Mouse (Mus musculus) embryonic facial prominence, embryonic 14.5 days (tissue): ENCODE results near the gene Raly. TPM values are rescaled to one million over a fixed set of nuclear protein-coding genes. Genes with fewer than 3 reads are reported as not detected.

ENCODE experiments used
- ATAC-seq: fragments of 200-750 bp; cut with Nextera tagmentation; 2 replicates; pipeline ENCODE4 v1.8.0; 2017; ENCODE audit warnings: low read depth, moderate number of reproducible peaks, moderate TSS enrichment
- DNase-seq: peaks from one replicate; pipeline ENCODE4 v3.0.0-alpha.2; 2015; ENCODE audit warnings: low spot score
- H3K27ac ChIP-seq: fragments of 300-500 bp; sonication (generic); replicated peaks from 2 replicates; pipeline ENCODE4 v1.5.1; 2014; ENCODE audit warnings: low read depth, mild to moderate bottlenecking, low read length, moderate library complexity
- H3K27me3 ChIP-seq: fragments of 300-500 bp; sonication (generic); replicated peaks from 2 replicates; pipeline ENCODE4 v1.6.1; 2014; ENCODE audit warnings: low read length; ENCODE audit not compliant: control insufficient read depth, insufficient read depth
- H3K36me3 ChIP-seq: fragments of 300-500 bp; sonication (generic); 2 replicates; pipeline ENCODE4 v1.6.1; 2014; ENCODE audit warnings: low read length, mixed read lengths; ENCODE audit not compliant: control insufficient read depth, insufficient read depth
- H3K4me1 ChIP-seq: fragments of 300-500 bp; sonication (generic); 2 replicates; pipeline ENCODE4 v1.6.1; 2014; ENCODE audit warnings: antibody characterized with exemption, low read length; ENCODE audit not compliant: control insufficient read depth, insufficient read depth
- H3K4me2 ChIP-seq: fragments of 300-500 bp; sonication (generic); 2 replicates; pipeline ENCODE4 v1.6.1; 2014; ENCODE audit warnings: low read depth, mild to moderate bottlenecking, low read length, moderate library complexity, mixed read lengths
- H3K4me3 ChIP-seq: fragments of 300-500 bp; sonication (generic); 2 replicates; pipeline ENCODE4 v1.5.1; 2014; ENCODE audit warnings: low read depth, mild to moderate bottlenecking, low read length
- H3K9ac ChIP-seq: fragments of 300-500 bp; sonication (generic); 2 replicates; pipeline ENCODE4 v1.6.1; 2014; ENCODE audit warnings: low read depth, mild to moderate bottlenecking, low read length, moderate library complexity, mixed read lengths
- H3K9me3 ChIP-seq: fragments of 300-500 bp; sonication (generic); 2 replicates; pipeline ENCODE4 v1.6.1; 2016; ENCODE audit warnings: low read length; ENCODE audit not compliant: control insufficient read depth
- WGBS: fragments of 180-500 bp; shearing (Covaris S2); extraction: QIAGEN DNeasy Blood & Tissue Kit; methylation state at CpG from one replicate; pipeline ENCODE4 v1.1.7; 2014; 5-methylcytosine and 5-hydroxymethylcytosine counted together
- polyA plus RNA-seq: library from polyadenylated mRNA; unstranded; fragments of >200 nt; fragmentation: Nextera tagmentation; extraction: Ambion mirVana; gene quantifications from 2 replicates; pipeline ENCODE4 v1.2.1, GENCODE M21; 2014

The Raly gene
- polyA plus RNA-seq, 1 experiment from 2014 or later: 54.5 TPM

GRCm38 (mm10) chr2:154774032-154774431 is 16.9 kb upstream of the Raly start:
- H3K27me3 ChIP-seq: no peaks in the 10 kb centered on the region
- DNase-seq: no peak

GRCm38 (mm10) chr2:154776496-154776895 is 14.4 kb upstream of the Raly start:
- Histone ChIP-seq H3K4me2 (no peak overlapping the region), H3K4me1 (no peaks in the 10 kb centered on the region), H3K9me3 (no peaks in the 10 kb centered on the region), H3K36me3 (no peaks in the 10 kb centered on the region), H3K9ac (no peak overlapping the region), H3K4me3 (no peak overlapping the region), H3K27ac (no peak overlapping the region), H3K27me3 (no peaks in the 10 kb centered on the region)
- ATAC-seq (no peak), DNase-seq (no peak)
- 72% methylated on average over 7 of the region's 7 CpGs for WGBS

More at GRCm38 (mm10) chr2:154774032-154774431, 16.9 kb upstream of the Raly start:
- no peak overlapping the region for H3K4me3 ChIP-seq
- ATAC-seq: no peak
- H3K27ac ChIP-seq: no peak overlapping the region
- H3K36me3 ChIP-seq: no peaks in the 10 kb centered on the region
- no peaks in the 10 kb centered on the region for H3K4me1 ChIP-seq
- no peak overlapping the region for H3K9ac ChIP-seq
- no peak overlapping the region for H3K4me2 ChIP-seq
- 85% methylated on average over 1 of the region's 1 CpGs for WGBS
- H3K9me3 ChIP-seq: no peaks in the 10 kb centered on the region

- no peaks in the 10 kb centered on the region for H3K27me3 ChIP-seq
- WGBS: 35% methylated on average over 3 of the region's 3 CpGs
- H3K27ac ChIP-seq: no peak overlapping the region
- no peaks in the 10 kb centered on the region for H3K36me3 ChIP-seq
- no peak overlapping the region for H3K9ac ChIP-seq
- H3K4me3 ChIP-seq: no peak overlapping the region
- ATAC-seq (no peak), DNase-seq (no peak)
- H3K4me1 ChIP-seq: peaks cover 3% of the 10 kb centered on the region
- H3K4me2 ChIP-seq: no peak overlapping the region
- no peaks in the 10 kb centered on the region for H3K9me3 ChIP-seq
Observed at GRCm38 (mm10) chr2:154779648-154780047, 11.2 kb upstream of the Raly start.

GRCm38 (mm10) chr2:154782361-154782760 is 8.5 kb upstream of the Raly start:
- ATAC-seq (no peak), DNase-seq (no peak)
- no peaks in the 10 kb centered on the region for H3K27me3 ChIP-seq
- H3K4me1 ChIP-seq: peaks cover 11% of the 10 kb centered on the region
- WGBS: 57% methylated on average over 4 of the region's 4 CpGs
- no peak overlapping the region for H3K27ac ChIP-seq
- H3K9me3 ChIP-seq: no peaks in the 10 kb centered on the region
- no peak overlapping the region for H3K4me2 ChIP-seq
- no peaks in the 10 kb centered on the region for H3K36me3 ChIP-seq
- H3K4me3 ChIP-seq: no peak overlapping the region
- H3K9ac ChIP-seq: no peak overlapping the region

- 79% methylated on average over 17 of the region's 17 CpGs for WGBS
- no peaks in the 10 kb centered on the region for H3K36me3 ChIP-seq
- H3K9ac ChIP-seq: no peak overlapping the region
- ATAC-seq (no peak), DNase-seq (peak; percentile 33)
- H3K27me3 ChIP-seq: no peaks in the 10 kb centered on the region
- no peak overlapping the region for H3K27ac ChIP-seq
- no peaks in the 10 kb centered on the region for H3K9me3 ChIP-seq
- no peak overlapping the region for H3K4me3 ChIP-seq
- no peak overlapping the region for H3K4me2 ChIP-seq
- H3K4me1 ChIP-seq: peaks cover 11% of the 10 kb centered on the region
Observed at GRCm38 (mm10) chr2:154782856-154783650, 7.8 kb upstream of the Raly start.

GRCm38 (mm10) chr2:154785284-154785683 is 5.6 kb upstream of the Raly start:
- ATAC-seq: no peak
- DNase-seq: no peak
- 62% methylated on average over 3 of the region's 3 CpGs for WGBS
- H3K27ac ChIP-seq: no peak overlapping the region
- H3K27me3 ChIP-seq: no peaks in the 10 kb centered on the region
- no peak overlapping the region for H3K4me3 ChIP-seq
- peaks cover 17% of the 10 kb centered on the region for H3K4me1 ChIP-seq
- H3K9ac ChIP-seq: no peak overlapping the region
- no peaks in the 10 kb centered on the region for H3K9me3 ChIP-seq
- no peaks in the 10 kb centered on the region for H3K36me3 ChIP-seq
- H3K4me2 ChIP-seq: no peak overlapping the region

- no peak overlapping the region for H3K27ac ChIP-seq
- H3K4me1 ChIP-seq: peaks cover 17% of the 10 kb centered on the region
- no peak overlapping the region for H3K9ac ChIP-seq
- no peak for ATAC-seq
- no peaks in the 10 kb centered on the region for H3K27me3 ChIP-seq
- H3K4me2 ChIP-seq: no peak overlapping the region
- no peak overlapping the region for H3K4me3 ChIP-seq
- DNase-seq: no peak
- 48% methylated on average over 3 of the region's 3 CpGs for WGBS
- no peaks in the 10 kb centered on the region for H3K36me3 ChIP-seq
- no peaks in the 10 kb centered on the region for H3K9me3 ChIP-seq
Observed at GRCm38 (mm10) chr2:154786187-154786586, 4.7 kb upstream of the Raly start.

GRCm38 (mm10) chr2:154786776-154787175 is 4.1 kb upstream of the Raly start:
- Histone ChIP-seq H3K9me3 (no peaks in the 10 kb centered on the region), H3K4me1 (peaks cover 17% of the 10 kb centered on the region), H3K36me3 (no peaks in the 10 kb centered on the region), H3K4me2 (no peak overlapping the region), H3K4me3 (no peak overlapping the region), H3K27me3 (no peaks in the 10 kb centered on the region), H3K27ac (no peak overlapping the region), H3K9ac (no peak overlapping the region)
- WGBS: 87% methylated on average over 11 of the region's 11 CpGs
- no peak for DNase-seq
- ATAC-seq: no peak

GRCm38 (mm10) chr2:154789381-154789780 is 1.5 kb upstream of the Raly start:
- ATAC-seq (no peak), DNase-seq (no peak)
- Histone ChIP-seq H3K27ac (no peak overlapping the region), H3K4me2 (no peak overlapping the region), H3K9ac (no peak overlapping the region), H3K9me3 (no peaks in the 10 kb centered on the region), H3K36me3 (no peaks in the 10 kb centered on the region), H3K27me3 (no peaks in the 10 kb centered on the region), H3K4me3 (no peak overlapping the region), H3K4me1 (peaks cover 36% of the 10 kb centered on the region)
- WGBS: 77% methylated on average over 6 of the region's 6 CpGs
